Mouse (Mus musculus): Measurements from ENCODE around the gene Zfp3. TPM values are rescaled to one million over a fixed set of nuclear protein-coding genes. Genes with fewer than 3 reads are reported as not detected.
"Not testable (repeated sequence)": the region's sequence is repeated elsewhere in the genome, so short reads cannot be mapped to it uniquely, and the experiment has no call there.

The Zfp3 gene
- polyA plus RNA-seq, 1 experiment from 2014 or later, result 18.2 TPM

DNA sequence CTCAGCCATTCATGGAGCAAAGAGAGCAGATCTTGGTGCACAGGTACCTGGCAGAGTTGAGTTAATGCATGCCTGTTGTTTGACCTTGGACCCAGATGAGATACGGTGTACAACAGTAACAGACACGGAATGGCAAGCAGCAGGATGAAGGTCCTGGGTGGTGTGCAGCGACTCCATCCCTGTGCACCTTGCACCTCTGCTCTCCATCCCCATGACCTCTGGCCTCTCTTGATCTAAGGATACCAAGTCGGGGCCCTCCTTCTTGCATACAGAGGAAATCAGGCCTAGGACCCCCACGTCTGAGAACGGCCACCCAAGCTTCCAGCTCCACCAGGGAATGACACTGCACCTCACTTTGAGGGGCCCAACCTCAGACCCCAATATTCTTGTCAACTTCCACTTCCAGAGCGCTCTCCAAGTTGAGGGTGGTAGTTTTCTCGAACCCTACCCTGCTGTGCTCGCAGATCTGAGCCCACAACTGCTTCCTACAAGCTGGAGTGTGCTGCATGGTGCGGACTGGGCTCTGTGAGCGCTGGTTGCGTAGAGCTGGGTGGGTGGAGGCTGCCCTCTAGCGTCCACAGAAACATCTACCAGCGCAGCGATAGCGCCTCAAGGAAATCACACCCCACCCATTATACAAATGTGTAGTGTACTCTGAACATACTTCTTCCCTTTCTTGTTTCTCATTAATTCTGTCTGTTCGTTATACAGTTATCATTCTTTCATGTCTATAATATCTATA lies 13.0 kb downstream of the Zfp3 start:
- H3K4me3 ChIP-seq (replicated peaks; ENCODE audit: low read length), result no peak overlapping the region
- peaks cover 3% of the 10 kb centered on the region for H3K4me1 ChIP-seq (replicated peaks; ENCODE audit: control insufficient read depth, insufficient read depth, low read length)
- no peak overlapping the region for H3K9ac ChIP-seq (replicated peaks; ENCODE audit: low read depth, low read length)
- 32% methylated on average over 17 of the region's 17 CpGs for WGBS
- no peak overlapping the region for H3K27ac ChIP-seq (ENCODE audit: low read length)
- ATAC-seq, result peak; percentile 80
- H3K36me3 ChIP-seq (ENCODE audit: control insufficient read depth, insufficient read depth), result peaks cover 9% of the 10 kb centered on the region; the same call in 1 of the 2 replicates
- no peaks in the 10 kb centered on the region for H3K9me3 ChIP-seq (ENCODE audit: control insufficient read depth, low read length)
- no peak overlapping the region for H3K4me2 ChIP-seq (ENCODE audit: low read length)
- H3K27me3 ChIP-seq (replicated peaks; ENCODE audit: control insufficient read depth, insufficient read depth, low read length), result no peaks in the 10 kb centered on the region

DNA sequence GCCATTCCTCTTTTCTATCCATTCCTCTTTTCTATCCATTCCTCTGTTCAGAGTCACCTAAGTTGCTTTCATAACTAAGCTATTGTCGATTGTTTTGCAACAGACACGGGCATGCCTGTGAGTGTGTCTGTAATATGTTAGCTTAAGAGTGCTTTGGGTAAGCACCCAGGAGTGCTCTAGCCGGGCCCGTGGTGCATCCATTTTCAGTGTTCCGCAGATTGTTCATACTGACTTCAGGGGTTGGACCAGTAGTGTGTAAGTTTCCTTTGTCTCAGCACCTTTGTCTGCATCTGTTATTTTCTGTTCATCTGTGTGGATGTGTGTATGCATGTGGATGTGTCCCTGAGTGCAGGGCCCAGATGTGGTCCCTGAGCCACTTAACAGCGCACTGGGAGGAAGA lies 13.6 kb downstream of the Zfp3 start:
- WGBS, result 74% methylated on average over 6 of the region's 6 CpGs
- Histone ChIP-seq H3K9me3 (ENCODE audit: control insufficient read depth, low read length) (no peaks in the 10 kb centered on the region), H3K4me1 (replicated peaks; ENCODE audit: control insufficient read depth, insufficient read depth, low read length) (peaks cover 3% of the 10 kb centered on the region), H3K36me3 (ENCODE audit: control insufficient read depth, insufficient read depth) (peaks cover 3% of the 10 kb centered on the region; the same call in 1 of the 2 replicates), H3K4me3 (replicated peaks; ENCODE audit: low read length) (no peak overlapping the region), H3K9ac (replicated peaks; ENCODE audit: low read depth, low read length) (no peak overlapping the region), H3K4me2 (ENCODE audit: low read length) (no peak overlapping the region), H3K27ac (ENCODE audit: low read length) (no peak overlapping the region), H3K27me3 (replicated peaks; ENCODE audit: control insufficient read depth, insufficient read depth, low read length) (no peaks in the 10 kb centered on the region)
- ATAC-seq, result no peak

- H3K4me3 ChIP-seq (replicated peaks; ENCODE audit: low read length); H3K27me3 ChIP-seq (replicated peaks; ENCODE audit: control insufficient read depth, insufficient read depth, low read length); H3K9me3 ChIP-seq (ENCODE audit: control insufficient read depth, low read length); H3K36me3 ChIP-seq (ENCODE audit: control insufficient read depth, insufficient read depth); H3K4me1 ChIP-seq (replicated peaks; ENCODE audit: control insufficient read depth, insufficient read depth, low read length); H3K27ac ChIP-seq (ENCODE audit: low read length); ATAC-seq; H3K4me2 ChIP-seq (ENCODE audit: low read length); H3K9ac ChIP-seq (replicated peaks; ENCODE audit: low read depth, low read length): not testable (repeated sequence)
- WGBS, result 28% methylated on average over 6 of the region's 6 CpGs
Observed at GRCm38 (mm10) chr11:70778058-70778457, 14.0 kb downstream of the Zfp3 start.

DNA sequence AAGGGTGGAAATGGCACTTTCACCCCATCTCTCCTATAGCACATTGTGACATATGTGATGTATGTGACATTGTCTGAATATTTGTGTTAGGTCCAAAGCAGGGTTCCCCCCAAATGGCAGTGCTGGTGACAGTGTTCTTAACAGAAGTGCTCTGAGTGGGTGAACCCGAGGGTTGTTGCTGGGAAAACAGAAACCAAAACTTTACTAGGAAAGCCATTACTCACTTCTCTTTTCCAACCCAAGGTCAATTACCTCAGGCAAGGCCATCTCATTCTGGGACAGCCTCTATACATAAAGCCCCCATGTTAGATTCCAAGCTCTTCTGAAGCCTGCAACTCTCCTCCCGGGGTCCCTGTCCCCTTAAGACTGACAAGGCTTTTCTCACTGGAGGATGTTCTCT lies 21.9 kb downstream of the Zfp3 start:
- Histone ChIP-seq H3K27me3 (replicated peaks; ENCODE audit: control insufficient read depth, insufficient read depth, low read length) (no peaks in the 10 kb centered on the region), H3K9me3 (ENCODE audit: control insufficient read depth, low read length) (no peaks in the 10 kb centered on the region), H3K4me3 (replicated peaks; ENCODE audit: low read length) (no peak overlapping the region), H3K4me1 (replicated peaks; ENCODE audit: control insufficient read depth, insufficient read depth, low read length) (no peaks in the 10 kb centered on the region), H3K9ac (replicated peaks; ENCODE audit: low read depth, low read length) (no peak overlapping the region), H3K27ac (ENCODE audit: low read length) (no peak overlapping the region), H3K4me2 (ENCODE audit: low read length) (no peak overlapping the region), H3K36me3 (ENCODE audit: control insufficient read depth, insufficient read depth) (no peaks in the 10 kb centered on the region)
- 68% methylated on average over 2 of the region's 2 CpGs for WGBS
- ATAC-seq, result no peak

DNA sequence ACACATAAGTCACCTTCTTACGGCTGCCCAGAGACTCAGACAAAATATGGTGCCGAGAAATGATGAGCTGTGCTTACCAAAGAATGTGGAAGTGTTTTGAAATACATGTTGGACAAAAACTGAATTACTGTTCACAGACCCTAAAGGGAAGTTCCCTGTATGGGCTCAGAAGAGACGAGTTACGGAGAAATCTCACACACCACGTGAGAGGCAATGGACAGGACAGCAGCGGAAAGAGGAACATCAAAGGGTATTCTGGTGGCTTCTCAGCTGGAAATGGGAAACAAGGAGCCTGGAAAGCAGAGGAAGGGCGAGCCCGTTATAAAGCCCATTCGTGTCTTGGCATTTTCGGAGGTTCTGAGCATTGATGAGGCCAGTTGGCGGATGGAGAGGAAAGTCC lies 23.0 kb downstream of the Zfp3 start:
- ATAC-seq, result no peak
- no peaks in the 10 kb centered on the region for H3K4me1 ChIP-seq (replicated peaks; ENCODE audit: control insufficient read depth, insufficient read depth, low read length)

GRCm38 (mm10) chr11:70788972-70789655 lies 25.1 kb downstream of the Zfp3 start:
- H3K9ac ChIP-seq (replicated peaks; ENCODE audit: low read depth, low read length), result no peak overlapping the region
- H3K4me3 ChIP-seq (replicated peaks; ENCODE audit: low read length), result no peak overlapping the region
- whole genome bisulfite sequencing, result 95% methylated on average over 10 of the region's 10 CpGs
- no peaks in the 10 kb centered on the region for H3K27me3 ChIP-seq (replicated peaks; ENCODE audit: control insufficient read depth, insufficient read depth, low read length)
- H3K4me2 ChIP-seq (ENCODE audit: low read length), result no peak overlapping the region
- no peak overlapping the region for H3K27ac ChIP-seq (ENCODE audit: low read length)
- no peaks in the 10 kb centered on the region for H3K9me3 ChIP-seq (ENCODE audit: control insufficient read depth, low read length)
- H3K4me1 ChIP-seq (replicated peaks; ENCODE audit: control insufficient read depth, insufficient read depth, low read length), result no peaks in the 10 kb centered on the region
- no peaks in the 10 kb centered on the region for H3K36me3 ChIP-seq (ENCODE audit: control insufficient read depth, insufficient read depth)
- ATAC-seq, result no peak

More for the DNA sequence above, 23.0 kb downstream of the Zfp3 start:
- Histone ChIP-seq H3K9me3 (ENCODE audit: control insufficient read depth, low read length) (no peaks in the 10 kb centered on the region), H3K9ac (replicated peaks; ENCODE audit: low read depth, low read length) (no peak overlapping the region), H3K27me3 (replicated peaks; ENCODE audit: control insufficient read depth, insufficient read depth, low read length) (no peaks in the 10 kb centered on the region), H3K27ac (ENCODE audit: low read length) (no peak overlapping the region), H3K36me3 (ENCODE audit: control insufficient read depth, insufficient read depth) (no peaks in the 10 kb centered on the region), H3K4me3 (replicated peaks; ENCODE audit: low read length) (no peak overlapping the region), H3K4me2 (ENCODE audit: low read length) (no peak overlapping the region)
- WGBS, result 77% methylated on average over 11 of the region's 11 CpGs

GRCm38 (mm10) chr11:70790426-70790825 lies 26.4 kb downstream of the Zfp3 start:
- 94% methylated on average over 2 of the region's 2 CpGs for WGBS
- Histone ChIP-seq H3K4me3 (replicated peaks; ENCODE audit: low read length) (no peak overlapping the region), H3K36me3 (ENCODE audit: control insufficient read depth, insufficient read depth) (no peaks in the 10 kb centered on the region), H3K9me3 (ENCODE audit: control insufficient read depth, low read length) (no peaks in the 10 kb centered on the region), H3K4me1 (replicated peaks; ENCODE audit: control insufficient read depth, insufficient read depth, low read length) (no peaks in the 10 kb centered on the region), H3K27me3 (replicated peaks; ENCODE audit: control insufficient read depth, insufficient read depth, low read length) (no peaks in the 10 kb centered on the region), H3K4me2 (ENCODE audit: low read length) (no peak overlapping the region), H3K27ac (ENCODE audit: low read length) (no peak overlapping the region), H3K9ac (replicated peaks; ENCODE audit: low read depth, low read length) (no peak overlapping the region)
- ATAC-seq, result no peak

DNA sequence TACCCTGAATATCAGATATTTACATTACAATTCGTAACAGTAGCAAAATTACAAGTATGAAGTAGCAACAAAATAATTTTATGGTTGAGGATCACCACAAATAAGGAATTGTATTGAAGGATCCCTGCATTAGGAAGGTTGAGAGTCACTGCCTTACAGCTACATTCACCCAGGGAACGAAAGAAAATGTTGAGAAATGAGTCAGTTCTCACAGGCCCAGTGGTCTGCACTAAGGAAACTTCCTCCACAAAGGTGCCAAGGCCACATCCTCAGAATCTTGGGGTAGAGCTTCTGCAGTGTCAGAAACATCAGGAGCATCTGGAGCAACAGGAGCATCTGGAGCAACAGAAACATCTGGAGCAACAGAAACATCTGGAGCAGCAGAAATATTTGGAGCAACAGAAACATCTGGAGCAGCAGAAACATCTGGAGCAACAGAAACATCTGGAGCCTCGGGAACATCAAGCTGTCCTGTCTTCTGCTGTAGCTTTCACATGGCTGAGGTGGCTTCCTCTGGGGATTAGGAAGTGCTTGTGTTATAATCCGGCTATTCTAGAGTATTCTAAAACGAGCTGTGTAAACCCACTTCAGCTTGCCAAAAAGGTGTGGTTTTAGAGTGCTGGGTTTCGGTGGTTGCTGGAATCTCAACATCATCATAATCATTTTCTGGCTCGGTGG lies 27.0 kb downstream of the Zfp3 start:
- H3K27ac ChIP-seq (ENCODE audit: low read length), result no peak overlapping the region
- no peak for ATAC-seq
- H3K4me3 ChIP-seq (replicated peaks; ENCODE audit: low read length), result no peak overlapping the region
- H3K4me1 ChIP-seq (replicated peaks; ENCODE audit: control insufficient read depth, insufficient read depth, low read length), result no peaks in the 10 kb centered on the region
- H3K9ac ChIP-seq (replicated peaks; ENCODE audit: low read depth, low read length), result no peak overlapping the region
- no peaks in the 10 kb centered on the region for H3K36me3 ChIP-seq (ENCODE audit: control insufficient read depth, insufficient read depth)
- no peaks in the 10 kb centered on the region for H3K9me3 ChIP-seq (ENCODE audit: control insufficient read depth, low read length)
- no peaks in the 10 kb centered on the region for H3K27me3 ChIP-seq (replicated peaks; ENCODE audit: control insufficient read depth, insufficient read depth, low read length)
- H3K4me2 ChIP-seq (ENCODE audit: low read length), result no peak overlapping the region
- 71% methylated on average over 7 of the region's 7 CpGs for WGBS

DNA sequence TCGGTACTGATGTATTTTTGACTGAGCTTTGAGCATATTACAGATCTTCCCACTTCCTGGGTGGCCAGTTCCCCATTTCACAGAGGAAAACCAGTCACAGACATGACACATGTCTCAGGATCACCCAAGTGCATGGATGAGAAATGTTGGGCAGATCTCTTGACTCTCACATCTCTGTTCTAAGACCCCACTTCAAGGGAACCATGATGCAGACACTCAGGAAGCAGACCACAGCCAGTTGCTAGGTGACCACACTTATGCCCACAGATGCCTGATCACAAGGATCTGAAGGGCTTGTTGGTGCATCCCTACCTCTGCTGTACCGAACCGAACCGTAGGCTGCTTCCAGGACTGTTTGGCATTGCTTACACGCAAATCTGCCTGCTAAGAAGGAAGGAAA lies 27.7 kb downstream of the Zfp3 start:
- no peak overlapping the region for H3K4me3 ChIP-seq (replicated peaks; ENCODE audit: low read length)
- H3K27ac ChIP-seq (ENCODE audit: low read length), result no peak overlapping the region
- H3K4me2 ChIP-seq (ENCODE audit: low read length), result no peak overlapping the region
- no peak for ATAC-seq
- H3K9me3 ChIP-seq (ENCODE audit: control insufficient read depth, low read length), result no peaks in the 10 kb centered on the region
- no peaks in the 10 kb centered on the region for H3K4me1 ChIP-seq (replicated peaks; ENCODE audit: control insufficient read depth, insufficient read depth, low read length)
- 88% methylated on average over 5 of the region's 5 CpGs for WGBS
- no peaks in the 10 kb centered on the region for H3K27me3 ChIP-seq (replicated peaks; ENCODE audit: control insufficient read depth, insufficient read depth, low read length)
- H3K36me3 ChIP-seq (ENCODE audit: control insufficient read depth, insufficient read depth), result no peaks in the 10 kb centered on the region
- no peak overlapping the region for H3K9ac ChIP-seq (replicated peaks; ENCODE audit: low read depth, low read length)
